Mouse (Mus musculus): ENCODE results near the gene Olig3.

The Olig3 gene

DNA sequence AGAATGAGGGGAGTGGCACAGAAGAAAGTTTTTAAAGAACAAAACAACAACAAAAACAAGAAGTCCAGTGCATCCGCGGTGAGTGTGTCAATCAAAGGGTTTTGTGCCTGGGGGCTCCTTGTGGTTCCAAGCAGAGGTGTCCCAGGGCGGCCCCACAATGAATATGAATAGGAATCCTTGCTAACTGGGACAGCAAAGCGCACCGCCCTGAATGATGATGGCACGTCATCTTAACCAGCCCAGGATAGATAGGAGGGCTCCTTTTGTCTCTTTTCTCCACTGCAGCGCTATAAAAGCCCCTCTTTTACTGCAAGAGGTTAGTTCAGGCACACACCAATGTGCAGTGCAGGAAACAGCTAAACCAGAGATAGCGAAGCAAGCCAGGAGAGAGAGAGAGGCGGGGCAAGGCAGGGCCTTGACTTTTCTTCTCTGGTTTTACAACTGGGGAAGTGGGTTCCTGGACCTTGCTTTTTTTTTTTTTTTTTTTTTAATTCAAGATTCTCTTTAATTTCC lies at the start of gene Olig3:
Gene Olig3 (plus strand): TSS at position 463 of the 513 bp plus-strand sequence.
- no peak for DNase-seq

DNA sequence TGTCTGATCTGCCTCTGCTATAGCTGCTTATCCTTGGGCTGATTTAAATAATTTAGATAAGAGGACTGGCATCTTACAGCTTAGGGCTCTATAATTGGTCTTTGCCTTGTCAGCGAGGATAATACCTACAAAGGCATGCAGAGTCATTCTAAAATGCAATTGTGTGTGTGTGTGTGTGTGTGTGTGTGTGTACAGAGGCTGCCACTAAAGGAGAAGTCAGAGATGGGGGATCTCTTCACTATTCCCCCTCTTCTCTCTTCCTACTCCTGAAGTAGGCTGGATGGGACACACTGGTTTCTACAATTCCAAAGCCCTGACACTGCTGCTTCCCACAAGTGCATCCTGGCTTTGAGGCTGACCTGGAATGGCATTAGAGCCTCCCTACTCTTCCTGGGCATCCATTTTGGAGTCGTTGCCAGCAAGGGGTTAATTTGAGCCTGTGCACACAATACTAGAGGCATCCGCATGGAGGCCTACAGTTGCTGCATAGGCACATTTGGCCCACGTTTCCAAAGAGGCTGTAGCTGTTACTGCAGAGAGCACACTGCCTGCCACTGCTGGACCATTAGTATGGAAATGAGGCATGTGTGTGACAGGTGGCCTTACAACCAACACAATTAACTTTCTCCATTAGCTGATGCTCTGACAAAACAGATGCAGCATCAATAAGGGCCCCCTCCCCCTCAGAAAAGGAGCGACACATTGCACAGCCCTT lies 46.5 kb upstream of the Olig3 start:
- no peak for DNase-seq

DNA sequence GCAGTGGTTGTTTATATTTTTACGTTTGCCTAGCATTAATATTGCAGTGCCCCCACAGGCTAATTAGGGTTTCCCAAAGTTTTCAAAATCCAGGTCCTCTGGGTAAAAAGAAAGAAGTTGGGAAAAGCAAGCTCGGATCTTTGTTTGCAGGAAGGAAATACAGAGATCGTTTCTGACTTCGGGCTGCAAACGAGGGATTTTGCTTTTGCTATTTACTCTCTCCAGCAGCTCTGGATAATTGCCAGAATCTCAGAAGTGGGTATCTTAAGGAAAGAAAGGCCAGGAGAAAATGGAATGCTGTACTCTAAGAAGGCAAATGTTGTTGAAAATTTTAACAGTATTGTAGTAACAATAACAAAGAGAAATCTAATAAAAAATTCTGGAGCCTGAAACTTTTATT lies 45.9 kb upstream of the Olig3 start:
- DNase-seq = no peak

DNA sequence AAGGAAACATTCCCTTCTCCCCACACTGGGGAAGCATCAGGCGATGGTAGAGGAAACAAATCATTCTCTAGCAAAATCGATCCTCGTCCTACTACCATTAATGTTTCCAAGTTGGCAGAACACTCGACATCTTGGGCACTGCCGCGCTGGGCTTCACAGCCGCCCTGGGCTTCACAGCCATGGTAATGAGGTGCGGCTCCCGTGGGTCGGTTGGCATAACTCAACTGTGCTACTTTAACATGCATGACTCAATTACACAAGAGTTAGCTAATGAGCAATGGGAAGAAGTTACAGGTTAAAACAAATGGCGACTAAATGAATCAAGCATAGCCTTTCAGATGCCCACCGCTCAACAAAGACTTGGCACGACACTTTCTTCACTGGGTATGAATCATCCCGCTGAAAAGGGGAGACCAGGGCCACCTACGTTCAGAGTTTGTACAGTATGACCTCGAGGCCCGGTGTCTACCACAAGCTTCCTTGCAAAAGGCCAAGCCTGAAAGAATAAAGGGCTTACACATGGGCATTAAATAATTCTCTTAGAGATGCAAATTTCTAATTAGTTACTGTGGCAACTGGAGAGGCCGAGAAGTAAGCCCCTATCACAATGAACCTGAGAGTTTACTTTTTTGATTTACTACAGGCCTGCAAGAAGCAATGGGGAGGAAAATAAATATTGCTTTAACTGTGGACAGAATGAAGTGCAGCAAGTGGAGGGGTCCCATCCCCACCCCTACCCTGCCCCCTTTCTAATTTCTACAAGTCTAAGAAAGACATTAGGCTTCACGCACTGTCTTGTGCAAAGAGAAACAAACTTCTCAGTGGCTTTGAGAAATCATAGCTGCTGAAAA lies 38.1 kb upstream of the Olig3 start:
- no peak for DNase-seq

DNA sequence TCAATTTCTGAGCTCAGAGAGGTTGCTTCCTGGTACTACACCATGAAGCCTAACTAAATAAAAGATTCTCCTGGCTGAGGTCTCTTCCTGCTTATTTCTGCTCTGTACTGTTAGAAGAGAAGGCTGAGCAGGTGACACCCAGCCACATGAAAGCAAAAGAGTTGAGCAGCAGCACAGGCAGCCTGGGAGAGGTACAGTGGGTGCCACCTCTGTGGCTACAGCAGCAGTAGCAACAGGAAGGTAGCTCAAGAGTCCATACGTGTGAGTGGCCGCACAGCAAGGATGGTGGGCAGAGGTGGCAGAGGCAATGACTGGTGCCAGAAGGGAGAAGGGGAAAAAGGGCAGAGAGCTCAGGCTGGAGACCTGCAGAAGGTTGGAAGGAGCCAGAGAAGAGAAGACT lies 34.6 kb upstream of the Olig3 start:
- no peak for DNase-seq

DNA sequence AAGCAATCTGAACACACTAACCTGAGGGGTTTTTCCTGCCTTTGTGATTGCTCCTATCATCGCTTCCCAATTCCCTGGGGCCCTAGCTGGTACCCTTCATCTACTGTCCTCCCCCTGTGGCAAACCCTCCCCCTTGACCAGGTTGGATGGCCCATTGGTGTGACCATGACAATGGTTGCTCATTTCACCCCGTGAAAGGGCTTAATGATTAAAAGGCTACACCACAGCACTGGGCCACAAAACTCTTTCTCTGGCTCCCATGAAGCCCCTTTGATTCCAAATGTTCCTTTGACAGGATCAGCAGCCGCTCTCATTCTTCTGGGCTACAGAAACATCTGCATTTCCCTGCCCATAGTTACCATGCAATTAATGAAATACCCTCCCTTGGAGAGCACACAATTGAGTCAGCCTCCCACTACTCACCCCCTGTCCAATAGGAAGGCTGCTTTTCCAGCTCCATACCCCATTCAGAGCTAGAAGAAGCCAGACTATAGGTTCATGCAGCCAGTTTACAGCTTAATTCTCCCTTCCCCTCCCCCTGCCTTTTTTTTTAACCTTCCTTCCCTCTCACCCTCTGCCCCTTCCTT lies 27.0 kb upstream of the Olig3 start:
- no peak for DNase-seq

DNA sequence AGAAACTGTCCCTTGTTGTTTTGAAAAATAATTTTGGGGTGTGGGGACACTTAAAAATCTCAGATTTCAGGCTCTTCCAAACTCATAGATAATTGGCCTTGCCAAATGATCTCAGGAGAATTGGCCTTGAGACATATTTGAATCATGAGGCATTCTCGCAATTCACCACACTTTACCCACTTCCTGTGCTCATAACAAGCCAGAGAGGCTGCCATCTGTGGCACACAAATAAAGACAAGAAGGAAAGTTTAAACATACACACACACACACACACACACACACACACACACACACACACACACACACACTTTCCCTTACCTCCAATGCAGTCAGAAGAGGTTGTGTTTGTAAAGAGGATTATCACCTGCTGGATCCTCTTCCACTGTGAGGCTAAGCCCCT lies 22.9 kb upstream of the Olig3 start:
- no peak for DNase-seq

DNA sequence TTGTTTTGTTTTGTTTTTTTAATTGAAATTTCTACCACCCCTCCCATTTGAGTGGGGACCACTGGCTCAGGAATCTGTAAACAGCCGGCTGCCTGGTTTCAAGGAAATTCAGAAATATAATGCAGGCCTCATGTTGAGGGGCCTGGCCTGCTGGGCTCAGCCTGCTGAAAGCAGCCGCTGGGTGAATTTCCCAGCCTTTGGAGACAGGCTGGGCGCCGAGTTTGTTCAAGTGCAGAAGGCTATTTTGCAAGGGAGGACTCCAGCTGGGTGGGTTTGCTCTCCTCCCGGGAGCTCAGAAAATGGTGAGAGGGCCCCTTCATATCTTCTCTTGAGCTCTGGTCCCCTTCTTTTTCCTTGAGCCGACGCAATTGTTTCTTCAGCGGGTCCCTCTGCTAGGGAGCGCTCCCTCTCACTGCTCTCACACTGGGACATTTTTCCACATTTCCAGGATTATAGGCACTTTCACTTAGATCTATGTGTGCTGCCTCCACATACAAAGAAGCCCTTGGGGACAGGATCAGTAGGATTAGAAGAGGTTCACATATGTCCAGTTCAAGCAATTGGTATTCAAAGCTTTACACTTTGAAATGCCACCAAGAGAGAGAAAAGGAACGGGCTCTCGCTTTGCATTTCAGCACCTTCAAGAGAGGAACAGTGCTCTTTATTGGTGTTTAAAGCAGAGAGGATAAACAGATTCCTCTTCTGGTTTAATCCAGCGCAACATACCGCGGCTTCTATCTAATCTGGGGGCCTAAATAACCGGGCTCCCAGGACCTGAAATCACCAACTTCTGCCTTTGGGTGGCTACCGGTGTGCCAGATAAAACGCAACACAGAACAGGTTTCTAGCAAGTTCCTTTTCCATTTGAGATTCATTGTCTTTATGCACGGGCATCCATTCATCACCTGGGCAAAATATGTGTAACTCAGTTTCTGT lies 17.4 kb upstream of the Olig3 start:
- no peak for DNase-seq

DNA sequence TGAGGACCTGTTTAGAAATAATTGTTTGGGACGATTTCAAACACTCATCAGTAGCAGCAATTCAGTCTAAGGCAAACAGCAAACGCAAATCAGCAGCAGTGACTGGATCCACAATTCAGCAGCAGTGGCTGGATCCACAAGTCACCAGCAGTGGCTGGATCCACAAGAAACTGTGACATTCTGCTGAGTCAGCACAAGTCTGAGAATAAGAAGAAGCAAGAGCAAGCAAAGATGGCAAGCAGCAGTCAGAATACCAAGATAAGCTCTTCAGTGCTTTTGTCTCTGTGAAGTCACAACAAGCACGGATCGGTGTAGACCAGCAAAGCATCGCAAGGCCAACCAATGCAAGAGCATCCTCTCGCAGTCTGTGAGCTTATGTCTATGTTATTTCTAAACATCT lies 12.3 kb upstream of the Olig3 start:
- no peak for DNase-seq

DNA sequence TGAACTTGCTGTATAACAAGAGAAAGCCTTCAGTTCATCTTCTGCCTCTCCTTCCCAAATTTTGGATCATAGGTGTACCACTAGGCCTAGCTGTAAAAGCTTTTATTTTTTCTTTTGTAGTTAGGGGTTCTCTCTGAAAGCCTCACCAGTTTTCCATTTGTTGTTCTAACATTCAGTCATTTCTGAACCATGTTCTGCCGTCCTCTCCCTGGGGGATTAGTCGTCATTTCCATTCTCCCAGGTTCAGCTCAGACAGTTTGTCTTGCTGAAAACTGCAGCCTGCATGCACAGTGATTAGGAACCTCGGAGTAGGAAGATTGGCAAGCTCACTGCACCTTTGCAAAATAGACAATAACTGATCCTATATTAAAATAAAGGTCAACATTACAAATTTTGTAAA lies 7.0 kb upstream of the Olig3 start:
- DNase-seq = no peak

DNA sequence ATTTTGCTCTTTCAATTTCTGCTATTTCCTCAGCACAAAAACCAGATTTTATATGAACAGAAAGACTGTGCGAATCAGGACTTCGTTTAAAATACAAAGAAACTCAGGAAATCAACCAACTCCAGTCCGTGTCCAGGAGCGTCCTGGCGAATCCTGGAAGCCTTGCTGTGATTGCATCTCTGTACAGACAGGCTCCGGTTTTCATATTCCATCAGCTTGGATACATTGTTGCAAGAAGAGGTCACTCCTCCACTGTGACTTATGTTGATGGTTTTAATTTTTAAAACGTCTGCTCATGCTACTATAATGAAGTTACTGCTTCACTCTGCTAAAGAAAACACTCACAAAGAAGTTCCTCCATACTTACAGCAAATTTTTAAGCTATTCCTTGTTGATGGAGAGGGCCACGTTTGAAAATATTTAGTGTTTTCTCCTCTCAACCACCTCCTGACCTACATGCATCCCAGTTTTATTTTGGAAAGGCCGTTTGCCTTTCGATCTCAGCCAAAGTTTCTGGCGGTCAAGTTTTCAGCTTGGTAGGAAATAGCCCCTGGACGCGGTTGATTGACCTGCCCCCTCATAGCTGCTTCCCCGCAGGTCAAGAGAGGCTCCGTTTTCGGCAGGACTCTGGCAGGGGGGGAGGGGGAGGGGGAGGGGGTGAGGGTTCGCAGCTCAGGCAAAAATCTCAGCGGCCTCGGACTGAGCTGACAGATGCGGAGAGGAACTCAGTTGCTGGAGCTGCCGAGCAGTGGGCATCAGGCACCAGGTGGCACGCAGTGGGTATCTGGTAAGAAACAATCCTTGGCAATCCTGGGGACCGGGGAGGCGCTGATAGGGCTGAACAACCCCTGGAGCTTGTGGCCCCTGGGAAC lies 4.1 kb upstream of the Olig3 start:
- DNase-seq = no peak

DNA sequence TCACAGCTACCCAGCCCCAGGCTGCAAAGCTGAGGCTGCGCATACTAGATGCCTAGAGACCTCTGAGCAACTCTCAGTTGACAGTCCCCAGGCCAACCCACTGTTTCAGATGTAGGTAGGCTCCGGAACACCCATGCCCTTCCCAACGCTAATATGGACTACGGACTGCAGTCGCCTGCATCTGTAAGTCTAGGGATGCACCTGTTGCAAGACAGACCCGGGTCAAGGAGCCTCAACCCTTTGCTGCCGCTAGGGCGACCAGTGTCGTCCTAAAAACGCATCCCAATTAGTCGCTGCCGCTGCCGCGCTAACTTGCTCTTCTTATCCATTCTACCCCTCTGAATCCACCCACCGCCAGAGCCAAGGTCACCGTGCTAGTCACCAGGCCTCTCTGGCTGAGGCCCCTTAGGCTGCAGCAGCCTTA lies 3.4 kb upstream of the Olig3 start:
- DNase-seq = no peak

DNA sequence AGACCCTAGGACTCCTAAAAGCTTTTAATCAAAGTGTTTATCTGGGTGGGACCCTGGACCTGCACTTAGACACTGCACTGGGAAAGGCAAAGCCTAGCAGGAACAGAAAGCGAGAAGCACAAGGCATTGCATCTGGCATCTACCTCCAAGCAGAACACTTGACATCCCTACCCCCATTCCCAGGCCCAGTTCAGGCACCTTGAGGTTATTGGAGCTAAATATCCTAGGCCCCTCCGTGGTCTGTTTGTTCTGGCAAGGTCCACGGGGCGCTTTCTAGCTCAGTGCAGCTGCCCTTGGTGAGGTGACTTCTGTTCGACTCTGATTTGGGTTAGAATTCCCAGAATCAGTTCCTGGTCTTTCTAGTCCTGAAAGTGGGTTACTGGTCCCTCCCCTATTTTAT lies 2.7 kb upstream of the Olig3 start:
- no peak for DNase-seq

DNA sequence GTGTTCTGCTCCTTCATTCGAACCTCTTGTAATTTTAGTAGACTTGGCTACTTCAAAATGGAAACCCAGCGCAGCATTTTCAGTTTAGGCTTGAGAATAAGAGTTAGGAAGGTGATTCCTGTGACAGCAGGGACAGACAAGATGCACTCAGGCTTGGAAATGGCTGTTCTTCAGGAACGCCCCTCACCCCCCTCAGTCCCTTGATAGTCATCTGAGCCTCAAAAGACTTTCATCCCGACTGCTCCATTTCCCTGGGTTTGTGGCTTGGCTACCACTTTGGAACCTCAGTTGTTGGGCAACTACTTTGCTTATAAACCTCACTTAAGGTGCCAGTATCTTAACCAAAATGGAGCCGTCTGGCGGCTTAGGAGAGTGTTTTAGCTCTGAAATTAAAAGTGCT lies 2.2 kb upstream of the Olig3 start:
- DNase-seq = no peak

DNA sequence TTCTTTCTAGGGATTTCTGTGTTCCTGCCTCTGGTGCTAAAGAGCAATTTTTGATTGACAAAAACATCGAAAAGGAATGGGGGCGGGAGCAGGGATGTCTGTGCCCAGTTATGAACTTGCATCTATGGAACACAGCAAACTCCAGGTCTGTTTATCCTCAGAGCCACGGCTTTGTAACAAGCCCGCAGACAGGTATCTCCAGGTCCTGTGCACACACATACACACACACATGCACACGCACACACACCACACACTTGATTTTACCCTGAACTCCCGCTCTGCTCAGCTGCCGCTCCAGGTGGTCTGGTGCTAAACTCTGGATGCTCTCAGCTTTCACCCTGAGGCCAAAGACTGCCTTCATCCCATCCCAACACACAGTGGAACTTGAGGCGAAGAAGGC lies 1.3 kb upstream of the Olig3 start:
- no peak for DNase-seq

DNA sequence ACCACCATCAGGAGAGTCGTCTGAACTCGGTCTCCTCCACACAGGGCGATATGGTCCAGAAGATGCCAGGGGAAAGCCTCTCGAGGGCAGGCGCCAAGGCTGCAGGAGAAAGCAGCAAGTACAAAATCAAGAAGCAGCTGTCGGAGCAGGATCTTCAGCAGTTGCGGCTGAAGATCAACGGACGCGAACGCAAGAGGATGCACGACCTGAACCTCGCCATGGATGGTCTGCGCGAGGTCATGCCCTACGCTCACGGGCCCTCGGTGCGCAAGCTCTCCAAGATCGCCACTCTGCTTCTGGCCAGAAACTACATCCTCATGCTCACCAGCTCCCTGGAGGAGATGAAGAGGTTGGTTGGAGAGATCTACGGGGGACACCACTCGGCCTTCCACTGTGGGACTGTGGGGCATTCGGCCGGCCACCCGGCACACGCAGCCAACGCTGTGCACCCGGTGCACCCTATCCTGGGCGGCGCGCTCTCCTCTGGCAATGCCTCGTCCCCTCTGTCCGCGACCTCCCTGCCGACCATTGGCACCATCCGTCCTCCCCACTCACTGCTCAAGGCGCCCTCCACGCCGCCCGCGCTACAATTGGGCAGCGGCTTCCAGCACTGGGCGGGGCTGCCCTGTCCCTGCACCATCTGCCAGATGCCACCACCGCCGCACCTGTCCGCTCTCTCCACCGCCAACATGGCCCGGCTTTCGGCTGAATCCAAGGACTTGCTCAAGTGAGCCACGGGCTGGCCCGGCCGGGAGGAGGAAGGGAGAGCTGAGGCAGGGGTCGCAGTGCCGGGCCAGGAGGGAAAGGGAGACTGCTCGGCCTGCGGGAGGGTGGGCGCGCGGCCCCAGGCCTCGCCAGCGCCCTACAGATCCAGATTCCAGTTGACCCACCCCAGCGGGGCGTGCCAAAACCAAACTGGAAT lies 648 bp downstream of the Olig3 start:
- no peak for DNase-seq

DNA sequence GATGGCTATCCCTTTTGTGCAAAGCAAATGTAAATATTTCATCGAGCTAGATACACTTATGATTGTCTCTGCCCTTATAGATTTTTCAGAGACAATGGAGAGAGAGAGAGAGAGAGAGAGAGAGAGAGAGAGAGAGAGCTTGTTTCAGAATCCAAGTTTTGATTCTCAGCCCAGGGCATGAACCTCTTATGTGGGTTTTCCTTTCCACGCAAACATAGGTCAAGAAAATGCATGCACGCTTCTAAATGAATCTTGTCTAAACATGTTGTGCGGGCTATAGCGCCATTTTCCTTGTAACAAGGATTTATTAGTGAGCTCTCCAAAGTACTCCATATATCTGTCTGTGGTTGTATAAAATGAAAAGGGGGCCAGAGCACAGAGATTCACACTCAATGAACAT lies 1.5 kb downstream of the Olig3 start:
- DNase-seq = no peak

DNA sequence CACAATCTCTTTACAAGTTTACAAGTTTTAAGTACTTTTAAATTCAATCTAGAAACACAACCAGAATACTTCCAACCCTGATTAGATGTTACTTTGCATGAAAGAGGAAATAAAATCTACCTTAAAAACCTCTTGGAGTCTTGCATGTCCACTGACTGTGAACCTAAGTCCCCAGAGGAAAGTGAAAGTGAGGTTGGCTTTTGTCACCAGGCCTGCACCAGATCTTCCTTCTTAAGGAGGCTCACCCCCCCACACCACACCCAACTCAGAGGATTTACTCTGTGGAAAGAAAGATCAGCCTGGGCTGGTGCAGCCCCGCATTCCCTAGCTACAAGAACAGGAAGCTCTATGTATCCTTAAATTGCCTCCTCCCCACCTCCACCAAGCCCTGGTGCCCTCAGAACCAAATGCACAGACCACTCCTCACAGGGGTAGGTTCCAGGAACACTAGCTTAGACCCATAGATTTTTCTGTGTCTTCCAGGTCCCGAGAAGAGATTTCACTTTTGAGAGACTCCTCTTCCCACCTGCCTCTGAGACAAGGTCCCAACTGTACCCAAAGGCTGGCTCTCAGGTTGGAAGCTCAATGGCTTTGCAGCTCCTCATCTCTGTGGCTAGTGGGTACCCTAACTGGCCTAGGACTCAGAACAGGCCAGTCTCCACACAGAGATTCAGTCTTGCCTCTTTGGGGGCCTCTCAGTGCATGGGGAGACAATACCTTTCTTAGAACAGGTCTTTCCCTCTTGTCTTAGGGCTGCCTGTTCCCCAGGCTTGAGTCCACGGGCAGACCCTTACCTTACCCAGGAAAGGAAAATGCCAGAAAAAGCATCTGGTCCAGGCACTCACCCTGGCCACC lies 4.3 kb downstream of the Olig3 start:
- no peak for DNase-seq

DNA sequence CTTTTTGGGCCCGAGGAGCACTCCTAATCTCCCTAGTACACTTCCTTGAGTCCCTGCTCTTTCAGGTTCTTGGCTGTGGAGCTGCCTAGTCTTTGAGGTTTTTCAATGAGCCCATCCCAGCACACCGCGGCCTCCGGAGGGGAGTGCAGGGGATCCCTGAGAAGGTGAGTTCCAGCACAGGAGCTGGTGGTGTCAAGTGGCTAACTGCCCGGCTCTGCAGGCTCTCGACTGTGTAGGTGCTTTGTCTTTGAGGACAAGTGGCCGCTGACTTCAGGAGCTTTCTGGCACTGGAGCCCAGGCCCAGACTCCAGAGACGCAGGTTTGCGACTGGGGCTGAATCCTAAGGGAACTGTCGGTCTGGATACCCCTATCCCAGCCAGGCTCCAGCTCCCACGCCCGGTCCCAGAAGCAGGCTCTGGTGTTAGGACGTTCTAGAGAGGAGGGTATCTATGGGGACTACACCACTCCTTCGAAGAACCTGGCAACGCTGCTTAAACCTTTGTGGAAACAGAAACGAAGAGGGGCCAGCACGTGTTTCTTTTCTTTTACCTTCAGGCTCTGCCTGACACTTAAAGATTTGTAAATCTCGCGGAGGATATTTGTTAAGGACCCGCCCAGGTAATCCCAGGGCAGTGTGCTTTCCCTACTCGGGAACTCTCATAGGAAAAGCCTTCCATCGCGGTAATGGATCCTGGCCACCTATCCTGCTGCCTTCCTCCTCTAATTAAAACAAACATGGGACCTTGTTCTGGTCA lies 5.4 kb downstream of the Olig3 start:
- no peak for DNase-seq

All from cerebellum, postnatal 36 days (tissue).